Mouse (Mus musculus) left cerebral cortex, adult 11 months (tissue): ENCODE results near the gene Fcgr4.
"Not testable (repeated sequence)": the region's sequence is repeated elsewhere in the genome, so short reads cannot be mapped to it uniquely, and the experiment has no call there.

Experiments
- DNase-seq: peaks from one replicate; pipeline ENCODE4 v3.0.0; 2022; ENCODE audit warnings: low spot score

Gene Fcgr4

DNA sequence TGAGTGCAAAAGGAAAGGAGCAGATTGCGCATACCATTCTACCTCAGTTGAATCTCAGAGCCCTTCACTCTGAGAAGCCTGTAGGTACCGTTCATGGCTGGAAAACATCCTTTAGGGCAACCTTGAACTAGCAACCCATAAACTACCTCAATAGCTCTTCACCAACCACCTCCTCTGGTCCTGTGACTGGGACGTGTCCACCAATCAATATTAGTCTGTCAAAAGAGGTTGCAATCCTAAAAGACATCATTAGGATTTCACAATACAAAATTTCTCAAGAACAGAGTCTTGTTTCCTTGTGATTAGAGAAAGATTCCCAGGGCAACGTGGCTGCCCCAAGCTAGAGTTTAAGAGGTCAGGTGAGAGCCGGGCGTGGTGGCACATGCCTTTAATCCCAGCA, 34.6 kb downstream of the Fcgr4 start:
- DNase-seq, result no peak

GRCm38 (mm10) chr1:171057253-171057652, 38.5 kb downstream of the Fcgr4 start:
- DNase-seq, result no peak

DNA sequence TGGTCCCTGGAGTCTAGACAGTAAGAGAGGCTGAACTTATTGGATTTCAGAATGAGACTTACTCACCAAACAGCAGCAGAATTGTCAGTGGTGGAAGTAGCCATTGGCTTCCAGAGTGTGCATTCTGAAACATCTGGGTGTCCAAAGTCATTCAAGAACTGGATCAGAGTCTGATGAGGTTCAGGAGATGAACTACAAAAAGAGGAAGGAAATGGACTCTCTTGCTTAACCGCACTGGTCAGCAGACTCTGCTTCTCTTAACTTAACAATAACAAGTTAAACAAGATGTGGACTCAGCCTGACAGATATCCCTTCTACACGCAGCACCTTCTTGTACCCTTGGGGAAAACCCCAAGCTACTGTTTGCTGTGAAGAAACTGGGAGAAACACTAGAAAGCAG, 40.5 kb downstream of the Fcgr4 start:
- DNase-seq, result no peak

DNA sequence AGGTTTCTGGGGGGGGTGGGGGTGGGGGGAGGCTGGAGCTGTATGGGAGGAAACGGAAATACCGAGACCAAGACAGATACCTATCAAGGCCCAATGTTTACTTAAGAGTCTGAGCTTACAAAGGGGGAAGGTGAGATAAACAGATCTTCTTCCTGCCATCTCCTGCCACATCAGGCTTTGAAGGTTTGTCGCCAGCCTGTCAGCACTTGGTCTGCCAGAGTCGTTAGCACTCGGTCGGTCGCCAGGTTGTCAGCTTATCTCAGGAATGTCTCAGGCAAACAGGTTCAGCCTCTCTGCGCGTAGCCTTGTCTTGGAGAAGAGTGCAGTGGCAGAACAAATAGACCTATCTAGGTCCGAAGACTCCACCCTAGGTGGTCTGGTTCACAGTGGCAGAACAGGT, 41.7 kb downstream of the Fcgr4 start:
- DNase-seq, result no peak

- DNase-seq, result no peak
Observed at GRCm38 (mm10) chr1:171061566-171061965, 42.8 kb downstream of the Fcgr4 start.

DNA sequence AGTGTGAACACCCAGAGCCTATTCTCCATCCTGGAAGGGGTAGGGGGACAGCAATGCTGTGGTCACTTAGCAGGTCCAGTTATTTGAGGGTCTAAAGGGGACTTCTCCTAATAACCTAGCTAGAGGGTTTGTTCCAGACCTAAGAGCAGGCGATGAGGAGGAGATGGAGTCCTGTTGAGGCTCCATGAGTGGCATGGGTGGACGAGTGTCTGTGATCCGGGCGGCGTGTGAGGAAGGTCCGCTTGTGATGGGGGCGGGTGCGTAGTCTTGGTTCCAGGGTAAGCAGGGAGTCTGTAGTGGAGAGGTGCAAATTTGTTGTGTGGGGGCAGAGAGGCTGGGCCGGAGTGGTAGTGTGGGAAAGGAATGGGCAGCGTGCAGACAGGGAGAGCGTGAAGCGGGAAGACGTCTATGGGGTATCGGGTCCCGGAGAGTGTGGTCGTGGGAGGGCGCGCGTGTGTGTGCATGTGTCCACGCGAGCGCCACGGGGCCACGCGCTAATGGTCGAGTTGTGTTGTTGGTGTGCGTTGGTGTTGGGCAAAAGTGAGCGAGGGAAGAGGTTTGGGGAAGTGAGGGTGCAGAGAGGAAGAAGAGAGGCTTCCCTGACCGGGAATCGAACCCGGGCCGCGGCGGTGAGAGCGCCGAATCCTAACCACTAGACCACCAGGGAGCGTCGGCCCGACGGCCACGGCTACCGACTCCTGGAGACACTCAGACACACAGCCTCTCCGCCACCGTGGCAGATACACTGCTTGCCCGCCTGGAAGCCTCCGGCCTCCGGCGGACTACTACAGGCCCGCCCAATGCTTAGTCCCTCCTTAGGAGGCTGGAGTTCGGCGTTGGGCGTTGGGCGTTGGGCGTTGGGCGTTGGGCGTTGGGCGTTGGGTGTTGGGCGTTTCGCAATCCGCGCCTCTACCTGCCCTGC, 45.1 kb downstream of the Fcgr4 start:
- DNase-seq, result not testable (repeated sequence)

DNA sequence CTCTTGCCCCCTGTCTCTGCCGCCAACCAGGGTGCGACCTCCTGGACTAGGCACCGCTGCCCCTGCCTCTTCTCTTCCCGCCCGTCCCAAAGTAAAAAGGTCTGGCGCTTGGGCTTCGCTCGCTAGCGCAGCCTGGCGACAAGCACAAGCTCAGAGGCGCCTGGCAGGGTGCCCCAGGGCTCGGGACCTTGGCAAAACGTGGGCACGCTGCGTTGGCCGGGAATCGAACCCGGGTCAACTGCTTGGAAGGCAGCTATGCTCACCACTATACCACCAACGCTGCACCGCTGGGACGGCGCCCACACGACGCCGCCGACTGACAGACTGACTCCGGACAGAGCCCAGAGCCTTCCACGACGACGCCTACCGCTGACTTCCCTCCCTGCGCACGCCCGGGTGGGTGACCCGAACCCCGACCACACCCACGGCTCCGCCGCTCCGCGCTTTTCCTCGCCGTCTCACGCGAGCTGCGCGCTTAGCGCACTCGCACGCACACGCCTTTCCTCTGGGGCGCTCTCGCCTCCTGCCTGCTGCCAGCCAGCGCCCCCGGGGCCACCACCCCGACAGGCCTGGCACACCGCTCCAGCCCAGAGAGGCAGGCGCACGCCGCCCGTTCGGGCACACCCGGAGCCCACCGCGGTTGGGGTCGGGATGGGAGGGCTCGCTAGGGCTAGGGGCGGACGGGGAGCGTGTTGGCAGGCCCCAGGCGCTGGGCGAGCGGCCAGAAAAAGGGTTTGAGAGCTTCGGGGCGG, 45.9 kb downstream of the Fcgr4 start, which contains the start of gene Fcgr3:
Fcgr3 (minus strand) TSS at position 445 of the 752 bp plus-strand sequence.
- not testable (repeated sequence) for DNase-seq

- DNase-seq, result not testable (repeated sequence)
Observed at GRCm38 (mm10) chr1:171065243-171065587, 46.5 kb downstream of the Fcgr4 start.

DNA sequence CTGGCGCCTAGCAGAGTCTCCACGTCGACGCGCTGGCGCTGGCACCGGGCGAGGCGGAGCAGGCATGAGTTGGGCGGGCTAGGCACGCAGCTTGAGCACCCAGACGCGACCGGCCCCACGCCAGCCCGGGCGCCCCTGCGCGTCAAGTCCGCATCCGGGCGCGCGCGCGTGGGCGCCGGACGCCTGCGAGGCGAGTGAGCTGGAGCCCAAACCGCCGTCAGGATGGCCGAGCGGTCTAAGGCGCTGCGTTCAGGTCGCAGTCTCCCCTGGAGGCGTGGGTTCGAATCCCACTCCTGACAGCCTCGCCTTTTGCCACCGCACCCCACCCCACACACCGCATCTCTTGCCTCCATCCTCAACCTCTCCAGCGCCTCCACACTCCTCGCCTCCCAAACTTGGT, 47.0 kb downstream of the Fcgr4 start:
- not testable (repeated sequence) for DNase-seq

DNA sequence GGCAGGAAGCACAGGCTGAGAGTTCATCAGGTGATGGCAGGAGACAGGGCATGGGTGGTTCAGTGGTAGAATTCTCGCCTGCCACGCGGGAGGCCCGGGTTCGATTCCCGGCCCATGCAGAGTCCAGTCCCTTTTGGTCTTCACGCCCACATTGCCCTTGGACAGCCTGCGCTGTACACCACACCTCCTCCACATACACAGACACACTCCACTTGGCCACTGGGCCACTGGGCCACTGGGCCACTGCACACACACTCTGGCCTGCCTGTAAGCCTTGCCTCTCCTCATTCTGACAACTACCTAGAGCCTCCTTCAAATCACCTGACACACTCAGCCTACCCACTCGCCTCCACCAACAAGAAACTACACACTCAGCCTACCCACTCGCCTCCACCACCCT, 47.9 kb downstream of the Fcgr4 start:
- DNase-seq, result not testable (repeated sequence)

GRCm38 (mm10) chr1:171067928-171068327, 49.2 kb downstream of the Fcgr4 start:
- DNase-seq, result not testable (repeated sequence)

GRCm38 (mm10) chr1:171069508-171069907, 50.8 kb downstream of the Fcgr4 start:
- DNase-seq, result not testable (repeated sequence)

GRCm38 (mm10) chr1:171070879-171071278, 52.2 kb downstream of the Fcgr4 start:
- not testable (repeated sequence) for DNase-seq

GRCm38 (mm10) chr1:171071726-171072125, 53.0 kb downstream of the Fcgr4 start:
- DNase-seq, result not testable (repeated sequence)

- DNase-seq, result not testable (repeated sequence)
Observed at GRCm38 (mm10) chr1:171072217-171072616, 53.5 kb downstream of the Fcgr4 start.

- DNase-seq, result not testable (repeated sequence)
Observed at GRCm38 (mm10) chr1:171074283-171074682, 55.6 kb downstream of the Fcgr4 start.

- not testable (repeated sequence) for DNase-seq
Observed at GRCm38 (mm10) chr1:171076176-171076575, 57.5 kb downstream of the Fcgr4 start.

DNA sequence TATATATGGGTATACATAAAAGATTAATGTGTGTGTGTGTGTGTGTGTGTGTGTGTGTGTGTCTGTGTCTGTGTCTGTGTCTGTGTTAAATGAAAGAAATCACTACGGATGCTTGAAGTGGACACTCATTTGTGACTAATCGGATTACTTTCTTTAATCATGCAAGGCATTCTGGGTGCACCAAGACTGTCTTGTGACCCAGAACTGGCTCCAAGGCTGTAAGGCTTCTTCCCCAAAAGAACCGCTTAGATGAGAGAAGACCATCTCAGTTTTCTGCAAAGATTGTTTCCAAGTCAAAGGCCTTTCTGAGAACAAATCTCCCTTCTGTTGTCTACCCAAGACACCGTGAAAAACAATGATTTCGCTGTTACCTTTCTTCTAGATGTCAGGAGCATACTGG, 58.5 kb downstream of the Fcgr4 start:
- DNase-seq, result not testable (repeated sequence)

DNA sequence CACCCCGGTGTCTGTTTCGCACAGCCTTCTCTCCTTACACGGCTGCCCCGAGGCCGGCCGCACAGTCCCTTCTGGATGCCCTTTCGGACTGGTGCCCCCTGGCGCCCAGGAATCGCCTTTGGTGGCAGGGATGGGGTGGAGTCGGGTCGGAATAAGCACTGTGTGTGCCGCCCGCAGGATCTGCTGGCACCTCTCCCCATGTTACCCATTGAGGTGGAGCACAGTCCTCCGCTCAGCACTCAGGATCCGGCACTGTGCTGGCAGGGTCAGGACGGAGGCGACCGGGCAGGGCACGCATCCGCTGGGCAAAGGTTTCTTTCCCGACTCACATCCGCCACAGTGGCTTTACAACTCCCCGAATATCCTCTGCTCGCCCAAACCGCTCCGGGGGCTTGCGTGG, 59.2 kb downstream of the Fcgr4 start:
- DNase-seq, result not testable (repeated sequence)

DNA sequence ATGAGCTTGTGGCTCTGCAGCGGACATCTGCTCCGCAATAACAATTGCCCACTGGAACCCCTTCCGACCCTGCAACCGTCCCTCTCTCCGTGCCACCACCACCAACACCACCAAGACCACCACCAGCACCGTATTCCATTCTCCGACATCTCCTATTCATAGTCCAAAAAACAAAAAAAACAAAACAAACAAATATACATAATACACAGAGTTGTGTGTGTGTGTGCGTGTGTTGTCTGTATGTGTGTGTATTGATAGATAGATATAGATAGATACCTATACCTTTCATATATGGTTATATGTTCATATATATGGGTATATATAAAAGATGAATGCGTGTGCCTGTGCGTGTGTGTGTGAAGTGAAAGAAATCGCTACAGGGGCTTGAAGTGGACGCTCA, 59.7 kb downstream of the Fcgr4 start:
- DNase-seq, result not testable (repeated sequence)

- DNase-seq, result not testable (repeated sequence)
Observed at GRCm38 (mm10) chr1:171079345-171079744, 60.6 kb downstream of the Fcgr4 start.
